Mouse (Mus musculus) forebrain, embryonic 12.5 days (tissue): Measurements from ENCODE around the gene Hs3st6. TPM values are rescaled to one million over a fixed set of nuclear protein-coding genes. Genes with fewer than 3 reads are reported as not detected.
A peak's percentile ranks its signal among the peaks of the same experiment; 100 is the strongest.

Source experiments
- ATAC-seq: fragments of 200-750 bp; cut with Nextera tagmentation; 2 replicates; pipeline ENCODE4 v1.8.0; 2017; ENCODE audit warnings: moderate TSS enrichment; ENCODE audit not compliant: low FRiP score
- H3K27ac ChIP-seq: fragments of 300-500 bp; sonication (generic); 2 replicates; pipeline ENCODE4 v1.5.1; 2016; ENCODE audit warnings: mild to moderate bottlenecking
- H3K27me3 ChIP-seq: fragments of 300-500 bp; sonication (generic); 2 replicates; pipeline ENCODE4 v1.6.1; 2016; ENCODE audit warnings: mild to moderate bottlenecking
- H3K36me3 ChIP-seq: fragments of 300-500 bp; sonication (generic); replicated peaks from 2 replicates; pipeline ENCODE4 v1.6.1; 2016; ENCODE audit warnings: mild to moderate bottlenecking
- H3K4me1 ChIP-seq: fragments of 300-500 bp; sonication (generic); 2 replicates; pipeline ENCODE4 v1.6.1; 2016
- H3K4me2 ChIP-seq: fragments of 300-500 bp; sonication (generic); 2 replicates; pipeline ENCODE4 v1.6.1; 2016; ENCODE audit warnings: mild to moderate bottlenecking, moderate library complexity
- H3K4me3 ChIP-seq: fragments of 300-500 bp; sonication (generic); replicated peaks from 2 replicates; pipeline ENCODE4 v1.5.1; 2016; ENCODE audit warnings: mild to moderate bottlenecking
- H3K9ac ChIP-seq: fragments of 300-500 bp; sonication (generic); 2 replicates; pipeline ENCODE4 v1.6.1; 2016; ENCODE audit warnings: mild to moderate bottlenecking
- H3K9me3 ChIP-seq: fragments of 300-500 bp; sonication (generic); 2 replicates; pipeline ENCODE4 v1.6.1; 2016
- WGBS: fragments of 180-500 bp; shearing (Covaris S2); methylation state at CpG from one replicate; pipeline ENCODE4 v1.1.7; 2016; 5-methylcytosine and 5-hydroxymethylcytosine counted together
- polyA plus RNA-seq: library from polyadenylated mRNA; unstranded; fragments of >200 nt; fragmentation: Nextera tagmentation; extraction: Ambion mirVana; gene quantifications from 2 replicates; pipeline ENCODE4 v1.2.1, GENCODE M21; 2016

Gene Hs3st6
- polyA plus RNA-seq, 1 experiment from 2014 or later, result 1.1 TPM

DNA sequence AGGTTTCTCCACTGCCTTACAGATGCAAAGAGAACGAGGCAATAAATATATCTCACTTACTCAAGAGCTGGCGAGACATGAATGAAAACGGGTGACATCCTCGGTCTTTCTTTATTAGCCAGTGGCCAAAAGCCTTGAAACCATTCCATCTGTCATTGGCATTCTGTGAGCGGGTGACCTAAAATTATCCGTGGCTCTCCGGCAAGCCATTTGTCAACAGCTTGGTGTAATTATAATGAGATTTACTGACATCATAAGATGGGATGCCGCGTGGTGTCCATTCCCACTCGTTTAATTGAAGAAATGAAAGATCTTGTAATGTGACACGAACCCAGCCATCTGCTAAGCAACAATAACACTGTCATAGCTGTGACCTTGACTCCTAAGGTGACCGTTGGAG, 42.0 kb downstream of the Hs3st6 start:
- Histone ChIP-seq H3K9ac (no peak overlapping the region), H3K4me1 (no peaks in the 10 kb centered on the region), H3K27ac (no peak overlapping the region), H3K4me3 (no peak overlapping the region), H3K36me3 (no peaks in the 10 kb centered on the region), H3K9me3 (no peaks in the 10 kb centered on the region), H3K27me3 (peaks cover 11% of the 10 kb centered on the region; the same call in 1 of the 2 replicates), H3K4me2 (no peak overlapping the region)
- 77% methylated on average over 12 of the region's 12 CpGs for WGBS
- ATAC-seq, result no peak

DNA sequence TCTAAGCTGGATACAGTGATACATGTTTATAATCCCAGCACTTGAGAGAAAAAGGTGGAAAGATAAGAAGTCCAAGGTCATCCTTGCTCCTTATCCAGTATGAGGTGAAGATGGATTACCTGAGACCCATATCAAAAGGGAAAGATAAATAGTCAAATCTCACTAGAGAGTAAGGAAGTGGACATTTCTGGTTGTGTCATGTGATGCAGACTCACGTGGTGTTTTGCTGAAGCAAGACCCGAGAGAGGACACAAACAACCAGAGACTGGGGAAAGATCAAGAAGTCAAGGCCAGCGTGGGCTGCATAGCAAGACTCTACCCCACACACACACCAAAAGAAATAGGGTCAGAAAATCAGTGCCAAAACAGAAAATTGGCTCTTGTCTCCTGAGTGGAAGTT, 44.2 kb downstream of the Hs3st6 start:
- Histone ChIP-seq H3K4me3 (no peak overlapping the region), H3K36me3 (no peaks in the 10 kb centered on the region), H3K9me3 (no peaks in the 10 kb centered on the region), H3K4me1 (no peaks in the 10 kb centered on the region), H3K27me3 (0 out of 2 replicates have a peak, but pooled peaks cover 6% of the 10 kb centered on the region), H3K9ac (no peak overlapping the region), H3K4me2 (no peak overlapping the region), H3K27ac (no peak overlapping the region)
- ATAC-seq, result no peak
- WGBS, result 71% methylated on average over 3 of the region's 3 CpGs

DNA sequence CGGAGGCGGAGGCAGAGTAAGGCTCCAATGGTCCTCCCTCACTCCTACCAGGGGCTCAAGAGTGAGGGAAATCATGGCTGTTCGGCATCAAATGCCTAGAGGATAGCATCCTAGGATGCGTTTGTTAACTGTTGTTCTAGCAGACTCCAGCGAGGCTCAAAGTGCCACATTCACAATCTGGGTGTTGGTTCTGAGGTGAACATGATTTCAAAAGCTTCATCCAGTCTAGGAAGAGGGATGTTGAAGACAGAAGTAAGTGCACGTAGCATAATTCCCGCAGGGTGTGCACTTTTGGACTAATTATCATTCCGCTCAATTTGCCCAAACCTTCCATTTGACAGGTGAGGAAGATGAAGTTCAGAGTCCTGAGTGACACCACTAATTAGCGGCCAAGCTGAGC, 45.4 kb downstream of the Hs3st6 start:
- no peak overlapping the region for H3K4me2 ChIP-seq
- H3K36me3 ChIP-seq, result no peaks in the 10 kb centered on the region
- ATAC-seq, result no peak
- no peaks in the 10 kb centered on the region for H3K4me1 ChIP-seq
- H3K9me3 ChIP-seq, result no peaks in the 10 kb centered on the region
- H3K4me3 ChIP-seq, result no peak overlapping the region
- no peak overlapping the region for H3K27ac ChIP-seq
- 59% methylated on average over 9 of the region's 9 CpGs for WGBS
- H3K27me3 ChIP-seq, result peaks cover 12% of the 10 kb centered on the region; the same call in 1 of the 2 replicates
- no peak overlapping the region for H3K9ac ChIP-seq

DNA sequence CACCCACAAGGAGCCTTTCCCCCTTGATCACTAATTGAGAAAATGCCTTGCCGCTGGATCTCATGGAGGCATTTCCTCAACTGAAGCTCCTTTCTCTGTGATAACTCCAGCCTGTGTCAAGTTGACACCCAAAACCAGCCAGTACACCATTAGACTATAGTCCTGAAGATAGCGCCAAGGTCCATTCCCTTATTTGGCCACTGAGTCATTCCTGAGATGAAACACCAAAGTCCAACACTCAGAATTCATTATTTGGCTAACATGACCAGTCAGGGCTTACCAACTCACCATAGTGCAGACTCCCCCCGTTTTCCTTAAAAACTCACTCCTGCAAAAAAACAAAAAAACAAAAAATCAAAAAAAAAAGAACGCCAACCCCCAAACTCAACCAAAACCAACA, 46.7 kb downstream of the Hs3st6 start:
- H3K9me3 ChIP-seq, result no peaks in the 10 kb centered on the region
- H3K27me3 ChIP-seq, result peaks cover 23% of the 10 kb centered on the region
- H3K9ac ChIP-seq, result no peak overlapping the region
- no peaks in the 10 kb centered on the region for H3K36me3 ChIP-seq
- WGBS, result 91% methylated on average over 4 of the region's 4 CpGs
- H3K4me2 ChIP-seq, result no peak overlapping the region
- no peak overlapping the region for H3K4me3 ChIP-seq
- no peak for ATAC-seq
- no peak overlapping the region for H3K27ac ChIP-seq
- peaks cover 5% of the 10 kb centered on the region; the same call in 1 of the 2 replicates for H3K4me1 ChIP-seq

DNA sequence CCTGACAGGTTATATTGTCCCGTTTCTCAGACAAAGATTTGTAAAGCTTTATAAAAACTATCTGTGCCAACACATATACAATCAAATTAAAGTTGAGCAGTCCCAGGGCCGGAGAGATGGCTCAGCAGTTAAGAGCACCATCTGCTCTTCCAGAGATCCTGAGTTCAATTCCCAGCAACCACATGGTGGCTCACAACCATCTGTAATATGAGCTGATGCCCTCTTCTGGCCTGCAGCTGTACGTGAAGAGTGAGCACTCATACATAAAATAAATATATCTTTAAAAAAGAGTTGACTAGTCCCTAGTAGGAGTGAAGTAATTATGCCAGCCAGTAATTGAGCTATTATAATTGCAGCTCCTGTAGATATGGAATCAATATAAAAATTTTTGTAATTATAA, 47.7 kb downstream of the Hs3st6 start:
- no peak overlapping the region for H3K27ac ChIP-seq
- H3K36me3 ChIP-seq, result no peaks in the 10 kb centered on the region
- H3K4me2 ChIP-seq, result no peak overlapping the region
- peaks cover 7% of the 10 kb centered on the region; the same call in 1 of the 2 replicates for H3K4me1 ChIP-seq
- H3K9ac ChIP-seq, result no peak overlapping the region
- H3K9me3 ChIP-seq, result no peaks in the 10 kb centered on the region
- H3K27me3 ChIP-seq, result peaks cover 31% of the 10 kb centered on the region
- 58% methylated on average over 3 of the region's 3 CpGs for WGBS
- no peak for ATAC-seq
- H3K4me3 ChIP-seq, result no peak overlapping the region

DNA sequence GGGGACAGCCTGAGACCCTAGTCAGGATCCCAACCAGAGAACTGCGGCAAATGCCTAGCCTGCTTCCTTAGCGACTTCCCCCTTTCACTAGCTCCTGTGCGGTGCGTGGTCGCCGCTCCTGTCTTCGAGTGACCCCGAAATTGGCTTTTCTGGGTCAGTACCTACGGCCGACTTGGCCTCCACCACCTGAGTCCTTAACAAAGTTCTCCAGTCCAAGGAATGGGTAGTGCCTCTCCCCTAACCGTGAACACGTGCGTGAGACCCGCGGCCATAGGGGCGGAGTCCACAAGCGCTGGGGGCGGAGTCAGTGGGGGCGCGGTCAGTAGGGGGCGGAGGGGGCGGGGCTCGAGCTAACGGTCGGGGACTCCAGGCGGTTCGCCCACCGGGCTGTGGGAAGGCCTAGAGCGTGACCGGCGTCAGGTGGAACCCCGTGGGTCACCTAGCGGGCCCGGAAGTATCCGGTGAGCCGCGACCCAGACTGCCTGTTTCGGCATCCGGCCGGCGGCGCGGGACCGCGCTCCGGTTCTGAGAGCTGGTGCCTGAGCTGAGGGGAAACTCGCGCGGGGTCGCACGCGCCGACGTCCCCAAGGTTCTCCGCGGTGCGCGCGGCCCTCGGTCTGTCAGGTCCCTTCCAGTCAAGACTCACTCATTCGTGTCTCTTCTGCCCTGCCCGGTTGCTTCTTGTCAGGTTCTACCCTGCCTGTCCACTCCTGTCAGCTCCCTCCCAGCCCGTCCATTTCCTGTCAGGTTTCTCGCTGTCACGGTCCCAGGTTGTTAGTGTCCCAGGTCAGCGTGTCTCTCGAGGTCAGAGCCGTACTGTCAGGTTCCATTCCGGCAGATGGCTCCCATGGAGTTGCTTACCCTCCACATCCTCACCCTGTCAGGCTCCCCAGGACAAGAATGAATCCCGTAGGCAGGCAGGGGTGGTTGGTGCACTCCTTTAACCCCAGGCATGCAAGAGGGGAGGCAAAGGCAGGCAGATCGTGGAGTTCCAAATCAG, 51.5 kb downstream of the Hs3st6 start, which contains the start of gene Meiob:
Gene Meiob (plus strand): TSS at position 338 of the 1,000 bp plus-strand sequence.
- ATAC-seq, result peak; percentile 82; the same call in 1 of the 2 replicates
- under 1% methylated on average over 61 of the region's 71 CpGs for WGBS
- no peak within 1 kb of the TSS for H3K27ac ChIP-seq

More for the DNA sequence above, 51.5 kb downstream of the Hs3st6 start, which contains the start of gene Meiob:
- peak within 1 kb of the TSS; percentile 67 for H3K9ac ChIP-seq
- peak within 1 kb of the TSS; percentile 65 for H3K4me3 ChIP-seq
- H3K9me3 ChIP-seq, result no peaks in the 10 kb centered on the region
- no peaks in the 10 kb centered on the region for H3K36me3 ChIP-seq
- H3K4me1 ChIP-seq, result peaks cover 7% of the 10 kb centered on the region; the same call in 1 of the 2 replicates
- H3K4me2 ChIP-seq, result peak within 1 kb of the TSS; percentile 90
- peaks cover 48% of the 10 kb centered on the region for H3K27me3 ChIP-seq

Other genes with a start within 250 kb of the Hs3st6 start
- 100 and 103 TPM in 2 replicates for gene Traf7, start 225.1 kb upstream of the Hs3st6 start, polyA plus RNA-seq
- gene Rab26, start 218.8 kb upstream of the Hs3st6 start, polyA plus RNA-seq, result 1.7 and 1.9 TPM in 2 replicates
- gene Pkd1, start 203.2 kb upstream of the Hs3st6 start, polyA plus RNA-seq, result 15.5 and 17.9 TPM in 2 replicates
- 78.4 and 89.3 TPM in 2 replicates for gene Tsc2, start 120.4 kb upstream of the Hs3st6 start, polyA plus RNA-seq
- 14.5 and 18.8 TPM in 2 replicates for gene Nthl1, start 120.3 kb upstream of the Hs3st6 start, polyA plus RNA-seq
- gene Slc9a3r2, start 102.7 kb upstream of the Hs3st6 start, polyA plus RNA-seq, result 18.3 and 21.9 TPM in 2 replicates
- gene Npw, start 94.5 kb upstream of the Hs3st6 start, polyA plus RNA-seq, result not detected in 2 replicates
- gene Zfp598, start 83.3 kb upstream of the Hs3st6 start, polyA plus RNA-seq, result 25.5 and 26.9 TPM in 2 replicates
- gene Syngr3, start 63.0 kb upstream of the Hs3st6 start, polyA plus RNA-seq, result 27.8 and 33.5 TPM in 2 replicates
- 49.1 and 50.2 TPM in 2 replicates for gene Gfer, start 56.8 kb upstream of the Hs3st6 start, polyA plus RNA-seq
- 1.6 and 2.6 TPM in 2 replicates for gene Noxo1, start 56.8 kb upstream of the Hs3st6 start, polyA plus RNA-seq
- 94.7 and 98.0 TPM in 2 replicates for gene Tbl3, start 45.3 kb upstream of the Hs3st6 start, polyA plus RNA-seq
- gene Rnf151, start 34.9 kb upstream of the Hs3st6 start, polyA plus RNA-seq, result 0.29 TPM in 1 of 2 replicates, not detected in the other
- 946 and 1,025 TPM in 2 replicates for gene Rps2, start 34.9 kb upstream of the Hs3st6 start, polyA plus RNA-seq
- 195 and 201 TPM in 2 replicates for gene Ndufb10, start 28.5 kb upstream of the Hs3st6 start, polyA plus RNA-seq
- gene Rpl3l, start 25.2 kb upstream of the Hs3st6 start, polyA plus RNA-seq, result not detected in 2 replicates
- 18.8 and 19.5 TPM in 2 replicates for gene Msrb1, start 16.3 kb upstream of the Hs3st6 start, polyA plus RNA-seq
- not detected in 2 replicates for gene Meiob, start 51.3 kb downstream of the Hs3st6 start, polyA plus RNA-seq
- 24.8 and 27.1 TPM in 2 replicates for gene Hagh, start 87.2 kb downstream of the Hs3st6 start, polyA plus RNA-seq
- 17.3 and 17.7 TPM in 2 replicates for gene Fahd1, start 97.4 kb downstream of the Hs3st6 start, polyA plus RNA-seq
- gene Igfals, start 113.0 kb downstream of the Hs3st6 start, polyA plus RNA-seq, result 0.20 TPM in 1 of 2 replicates, not detected in the other
- gene Nubp2, start 133.4 kb downstream of the Hs3st6 start, polyA plus RNA-seq, result 62.9 and 64.4 TPM in 2 replicates
- 47.3 and 50.7 TPM in 2 replicates for gene Spsb3, start 133.7 kb downstream of the Hs3st6 start, polyA plus RNA-seq
- 42.7 and 44.6 TPM in 2 replicates for gene Eme2, start 142.1 kb downstream of the Hs3st6 start, polyA plus RNA-seq
- gene Mrps34, start 142.1 kb downstream of the Hs3st6 start, polyA plus RNA-seq, result 86.0 and 91.1 TPM in 2 replicates
- gene Nme3, start 143.5 kb downstream of the Hs3st6 start, polyA plus RNA-seq, result 54.9 and 63.0 TPM in 2 replicates
- 76.5 and 78.2 TPM in 2 replicates for gene Mapk8ip3, start 184.0 kb downstream of the Hs3st6 start, polyA plus RNA-seq
- 304 and 312 TPM in 2 replicates for gene Jpt2, start 207.7 kb downstream of the Hs3st6 start, polyA plus RNA-seq